Mouse (Mus musculus) brain, adult 2 months (tissue): Measurements from ENCODE around the gene Klhl22.
"Not testable (repeated sequence)": the region's sequence is repeated elsewhere in the genome, so short reads cannot be mapped to it uniquely, and the experiment has no call there.

Experiments used
- DNase-seq: peaks from one replicate; pipeline ENCODE4 v3.0.0; 2011; ENCODE audit warnings: low read depth, low spot score

Klhl22 gene

DNA sequence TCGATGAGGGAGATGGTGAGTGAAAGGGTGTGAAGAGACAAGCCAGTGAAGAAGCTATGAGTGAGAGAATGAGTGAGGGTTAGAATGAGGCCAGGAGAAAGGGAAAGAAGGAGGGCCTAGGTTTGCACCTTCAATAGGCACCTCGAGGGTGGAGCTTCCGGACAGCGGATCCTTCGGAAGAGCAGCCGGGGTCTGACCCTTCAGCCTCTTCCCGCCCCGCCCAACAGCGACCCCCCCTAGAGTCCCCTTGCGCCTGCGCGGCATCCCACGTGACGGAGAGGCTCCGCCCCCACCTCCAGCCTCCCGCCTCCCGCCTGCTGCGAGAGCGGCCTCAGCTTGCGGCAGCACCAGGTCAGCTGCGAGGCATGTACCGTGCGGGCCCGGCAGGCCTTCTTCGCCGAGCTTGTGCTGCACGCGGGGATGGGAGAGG lies at the start of gene Klhl22:
Gene Klhl22 (plus strand): TSS at position 275 of the 430 bp plus-strand sequence.
- peak; percentile 96 for DNase-seq

DNA sequence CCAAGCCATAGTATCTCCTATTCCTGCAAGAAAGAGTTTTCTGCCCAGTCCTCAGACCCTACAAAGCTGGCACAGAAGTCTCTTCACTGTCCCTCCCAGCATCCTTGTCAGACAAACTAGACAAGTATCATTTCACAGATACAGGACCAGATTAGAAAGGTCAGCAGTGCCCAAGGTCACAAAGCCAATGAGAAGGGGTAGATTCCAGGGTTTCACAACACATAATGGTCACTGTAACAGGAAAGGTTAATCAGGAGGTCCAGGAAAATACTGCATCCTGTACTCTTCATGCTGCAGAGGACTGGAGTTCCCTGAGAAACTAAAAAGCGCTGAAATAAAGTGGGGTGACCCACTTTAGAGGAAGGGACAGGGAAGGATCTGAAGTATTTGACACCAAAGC lies 41.6 kb upstream of the Klhl22 start:
- no peak for DNase-seq

DNA sequence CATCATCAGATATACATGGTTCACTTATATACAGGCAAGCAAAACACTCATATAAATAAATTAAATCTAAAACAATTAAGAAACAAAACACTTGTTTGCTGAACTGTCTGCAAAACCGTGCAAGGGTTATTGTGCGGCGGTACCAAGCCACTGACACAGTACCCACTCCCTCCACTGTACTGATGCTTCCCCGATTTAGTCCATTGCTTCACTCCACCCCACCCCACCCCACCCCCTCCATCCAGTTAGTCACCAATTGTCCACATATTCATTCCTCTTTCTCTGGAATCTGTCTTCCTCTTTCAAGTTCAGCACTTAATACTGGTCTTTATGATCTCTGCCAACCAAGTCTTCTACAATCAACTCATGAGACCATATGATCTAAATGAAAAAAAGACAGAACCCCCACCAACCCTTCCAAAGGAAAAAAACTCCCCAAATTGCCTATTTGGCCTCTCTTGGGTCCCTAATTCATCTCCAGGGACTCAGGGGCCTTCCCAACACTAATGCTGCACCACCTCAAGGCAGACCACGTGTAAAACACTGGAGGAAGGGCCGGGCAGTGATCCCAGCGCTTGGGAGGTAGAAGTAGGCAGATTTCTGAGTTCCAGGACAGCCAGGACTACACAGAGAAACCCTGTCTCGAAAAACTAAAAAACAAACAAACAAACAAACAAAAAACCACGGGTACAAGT lies 38.2 kb upstream of the Klhl22 start:
- no peak for DNase-seq

DNA sequence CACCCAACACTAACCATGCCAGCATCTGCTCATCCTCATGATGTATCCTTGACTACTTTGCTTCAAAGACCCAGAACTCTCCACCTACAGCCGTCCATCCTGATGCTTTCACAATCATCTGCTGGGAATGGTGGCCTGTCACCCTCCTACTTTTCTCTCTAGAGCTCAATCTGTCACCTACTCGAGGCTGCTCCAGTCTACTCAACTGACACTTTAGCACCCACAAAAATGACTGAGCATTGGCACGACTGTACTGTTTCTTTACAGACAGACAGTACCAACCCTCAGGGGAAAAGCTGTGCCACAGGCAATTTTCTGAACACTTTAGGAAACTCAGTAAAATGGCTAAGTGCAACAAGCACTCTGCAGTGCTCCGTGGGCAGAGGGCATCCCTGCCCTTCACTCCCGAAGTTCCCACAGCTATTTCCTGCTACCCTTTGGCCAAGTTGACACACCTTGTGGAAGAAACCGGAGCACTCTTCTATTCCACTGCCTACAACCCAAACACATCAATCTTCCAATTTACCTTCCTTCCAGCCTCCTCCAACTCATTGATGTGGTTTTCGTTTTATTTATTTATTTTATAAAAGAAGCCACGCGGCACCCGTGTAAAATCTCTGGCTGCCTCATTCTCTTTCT lies 37.5 kb upstream of the Klhl22 start:
- peak; percentile 65 for DNase-seq

DNA sequence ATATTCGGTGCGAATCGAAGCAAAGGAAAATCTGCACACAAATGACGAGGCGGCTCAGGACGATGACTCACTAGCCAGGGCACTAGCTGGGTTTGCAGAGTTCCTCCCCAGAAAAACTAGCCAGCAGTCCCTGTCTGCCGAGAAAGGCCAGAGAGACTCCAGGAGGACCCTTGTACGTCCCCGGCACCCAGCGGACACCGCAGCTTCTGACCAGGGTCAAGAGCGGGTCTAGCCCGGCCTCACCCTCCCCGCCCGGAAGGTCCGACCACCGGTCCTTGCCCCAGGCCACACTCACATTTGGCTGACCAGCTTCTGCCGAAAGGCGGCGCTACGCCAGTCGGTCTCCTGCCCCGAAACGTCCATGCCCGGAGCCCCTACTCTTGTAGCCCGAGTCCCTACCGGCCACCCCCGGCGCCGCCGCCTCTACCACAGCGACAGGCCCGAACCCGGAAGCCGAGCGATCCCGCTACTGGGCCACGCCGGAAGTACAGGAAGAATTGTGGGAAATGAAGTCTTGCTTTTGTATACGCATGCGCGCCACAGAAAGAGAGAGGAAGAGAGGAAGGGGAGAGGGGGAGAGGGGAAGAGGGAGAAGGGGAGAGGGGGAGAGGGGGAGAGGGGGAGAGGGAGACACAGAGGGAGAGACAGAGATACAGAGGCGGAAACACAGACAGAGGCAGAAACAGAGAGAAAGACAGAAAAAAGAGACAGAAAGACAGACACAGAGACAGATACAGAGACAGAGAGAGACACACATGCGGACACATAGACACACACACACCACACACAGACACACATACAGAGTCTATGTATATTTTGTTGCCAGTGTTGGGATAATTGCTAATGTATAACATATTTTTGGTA lies 36.7 kb upstream of the Klhl22 start:
- peak; percentile 96 for DNase-seq

DNA sequence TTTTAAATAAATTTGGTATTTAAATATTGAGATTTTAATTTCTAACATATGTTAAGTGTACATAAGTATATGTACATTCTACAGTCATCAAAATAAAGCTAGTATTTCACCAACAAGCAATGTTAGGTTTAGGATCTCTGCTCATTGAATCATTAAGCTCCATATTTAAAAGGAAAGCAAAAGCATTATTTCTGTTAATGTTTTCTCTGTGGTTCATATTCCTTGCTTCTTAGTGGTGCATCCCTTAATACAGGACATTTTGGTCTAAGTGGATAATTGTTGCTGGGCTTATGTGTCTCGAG lies 36.1 kb upstream of the Klhl22 start:
- DNase-seq, result no peak

DNA sequence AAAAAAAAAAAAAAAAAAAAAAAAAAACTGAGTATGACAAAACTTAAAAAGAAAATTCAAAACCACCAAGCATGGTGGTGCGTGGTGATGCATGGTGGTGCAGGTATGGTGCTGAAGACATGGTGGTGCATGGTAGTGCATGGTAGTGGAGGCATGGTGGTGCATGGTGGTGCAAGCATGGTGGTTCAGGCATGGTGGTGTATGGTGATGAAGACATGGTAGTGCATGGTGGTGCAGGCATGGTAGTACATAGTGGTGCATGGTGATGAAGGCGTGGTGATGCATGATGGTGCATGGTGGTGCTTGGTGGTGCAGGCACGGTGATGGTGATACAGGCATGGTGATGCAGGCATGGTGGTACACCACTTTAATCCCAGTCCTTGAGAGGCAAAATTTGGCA lies 35.0 kb upstream of the Klhl22 start:
- no peak for DNase-seq

DNA sequence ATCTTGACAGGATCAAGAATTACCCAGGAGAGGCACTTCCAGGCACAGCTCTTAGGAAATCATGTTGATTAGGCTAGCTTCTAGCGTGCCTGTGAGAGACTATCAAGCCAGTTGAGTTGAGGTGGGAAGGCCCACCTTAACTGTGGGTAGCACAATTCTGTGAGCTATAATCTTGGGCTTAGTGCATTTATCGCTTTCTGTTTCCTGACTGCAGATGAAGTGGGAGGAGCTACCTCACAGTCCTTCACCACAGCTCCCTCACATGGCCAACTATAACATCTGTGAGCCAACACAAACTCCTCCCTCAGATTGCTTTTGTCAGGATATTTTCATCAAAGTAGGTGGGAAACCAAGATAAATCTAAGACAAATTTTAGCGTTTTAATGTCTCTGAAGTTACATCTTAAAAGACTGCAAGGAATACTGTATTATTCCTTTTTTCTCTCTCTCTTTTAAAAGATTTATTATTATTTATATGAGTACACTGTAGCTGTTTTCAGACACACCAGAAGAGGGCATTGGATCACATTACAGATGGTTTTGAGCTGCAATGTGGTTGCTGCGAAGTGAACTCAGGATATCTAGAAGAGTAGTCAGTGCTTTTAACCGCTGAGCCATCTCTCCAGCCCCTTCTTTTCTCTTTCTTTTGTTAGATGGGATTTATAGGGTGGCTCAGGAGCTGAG lies 32.1 kb upstream of the Klhl22 start:
- peak; percentile 80 for DNase-seq

DNA sequence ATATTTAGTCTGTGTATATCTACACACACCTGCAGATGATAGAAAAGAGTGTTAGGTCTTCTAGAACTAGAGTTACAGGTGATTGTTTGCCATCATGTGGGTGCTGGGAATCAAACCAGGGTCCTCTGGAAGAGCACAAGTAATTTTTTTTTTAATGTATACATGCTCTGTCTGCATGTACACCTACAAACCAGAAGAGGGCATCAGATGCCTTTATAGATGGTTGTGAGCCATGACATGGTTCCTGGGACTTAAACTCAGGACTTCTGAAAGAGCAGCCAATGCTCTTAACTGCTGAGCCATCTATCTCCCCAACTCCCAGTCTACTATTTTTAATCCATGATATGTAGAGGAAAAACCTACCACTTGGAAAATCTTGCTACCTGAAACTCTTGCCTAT lies 29.4 kb upstream of the Klhl22 start:
- DNase-seq, result no peak

DNA sequence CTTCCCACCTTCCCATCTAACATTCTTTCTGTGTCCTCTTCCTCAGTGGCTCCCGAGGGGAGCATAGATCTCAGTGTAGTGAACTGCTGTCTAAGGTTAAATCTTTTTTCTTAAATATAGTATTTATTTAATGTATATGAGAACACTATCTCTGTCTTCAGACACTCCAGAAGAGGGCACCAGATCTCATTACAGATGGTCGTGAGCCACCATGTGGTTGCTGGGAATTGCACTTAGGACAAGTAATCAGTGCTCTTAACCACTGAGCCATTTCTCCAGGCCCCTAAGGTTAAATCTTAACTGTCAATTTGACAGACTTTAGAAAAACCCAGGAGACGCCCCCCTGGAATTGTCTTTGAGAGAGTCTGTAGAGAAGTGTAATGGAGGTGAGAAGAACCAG lies 27.4 kb upstream of the Klhl22 start:
- no peak for DNase-seq

DNA sequence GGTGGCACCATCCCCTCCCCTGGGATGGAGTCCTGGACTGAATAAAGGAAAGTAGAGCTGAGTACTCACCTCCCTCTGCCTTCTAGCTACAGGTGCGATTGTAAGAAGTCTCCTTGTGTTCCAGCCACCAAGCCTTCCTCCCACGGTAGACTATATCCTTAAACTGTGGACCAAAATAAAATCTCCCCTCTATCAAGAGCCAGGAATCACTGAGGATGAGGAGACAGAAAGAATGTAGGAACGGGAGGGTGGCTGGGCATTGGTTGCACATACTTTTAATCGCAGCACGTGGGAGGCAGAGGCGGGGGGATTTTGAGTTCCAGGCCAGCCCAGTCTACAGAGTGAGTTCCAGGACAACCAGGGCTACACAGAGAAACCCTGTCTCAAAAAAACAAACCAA lies 27.0 kb upstream of the Klhl22 start:
- no peak for DNase-seq

DNA sequence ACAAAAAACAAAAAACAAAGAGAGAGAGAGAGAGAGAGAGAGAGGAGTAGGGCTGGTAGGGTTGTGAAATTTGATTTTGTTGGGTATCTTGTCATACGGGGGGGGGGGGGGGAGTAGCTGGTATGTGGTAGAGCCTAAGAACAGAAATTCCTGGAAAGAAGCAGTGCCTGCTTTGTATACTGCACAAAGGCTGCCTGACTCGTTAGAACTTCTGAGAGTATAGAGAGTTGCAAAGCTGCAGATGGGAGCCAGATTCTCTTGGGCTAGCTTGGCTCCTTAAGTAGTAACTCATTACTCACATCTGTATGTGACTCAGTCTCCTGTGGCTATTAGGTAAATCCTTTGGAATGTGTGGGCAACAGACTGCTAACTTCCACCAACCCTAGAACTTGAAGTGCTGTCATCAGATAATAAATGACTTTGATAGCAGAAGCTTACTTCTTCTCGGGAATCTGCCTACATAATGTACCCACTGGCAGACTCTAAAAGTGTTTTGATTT lies 26.5 kb upstream of the Klhl22 start, which contains the start of gene Med15:
Gene Med15 (minus strand): TSS at position 51 of the 500 bp plus-strand sequence.
- no peak for DNase-seq

DNA sequence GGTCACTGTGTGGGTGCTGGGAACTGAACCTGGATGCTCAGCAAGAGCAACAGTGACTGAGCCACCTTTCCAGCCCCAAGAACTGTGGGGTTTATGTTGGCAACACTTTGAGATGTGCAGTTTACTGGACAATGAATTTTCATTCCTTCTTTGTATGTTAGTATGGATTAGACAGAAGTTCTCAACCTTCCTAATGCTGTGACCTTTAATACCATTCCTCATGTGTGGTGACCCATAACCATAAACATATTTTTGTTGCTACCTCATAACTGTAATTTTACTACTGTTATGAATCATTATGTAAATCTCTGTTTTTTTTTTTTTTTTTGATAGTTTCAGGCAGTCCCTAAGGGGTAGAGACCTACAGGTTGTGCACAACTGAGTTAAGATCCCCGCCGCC lies 25.8 kb upstream of the Klhl22 start:
- no peak for DNase-seq

DNA sequence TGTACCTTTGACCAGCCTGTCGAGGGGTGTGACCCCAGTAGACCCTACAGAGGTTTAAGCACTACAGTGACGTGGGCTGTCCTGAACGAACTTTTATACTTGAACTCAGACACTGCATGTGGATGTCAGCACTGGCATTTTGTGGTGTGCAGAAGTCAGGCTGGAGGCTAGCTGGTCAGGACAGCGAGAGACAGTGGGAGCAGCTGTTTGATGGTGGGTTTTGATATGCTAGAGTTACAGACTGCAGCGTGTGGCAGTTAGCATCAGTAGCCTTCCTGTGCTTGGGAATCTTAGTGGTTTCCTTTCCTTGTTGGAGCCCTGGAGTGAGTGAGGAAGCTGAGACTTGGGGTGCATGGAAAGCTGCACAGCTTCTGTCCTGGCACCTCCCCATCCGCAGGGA lies 24.5 kb upstream of the Klhl22 start:
- not testable (repeated sequence) for DNase-seq

DNA sequence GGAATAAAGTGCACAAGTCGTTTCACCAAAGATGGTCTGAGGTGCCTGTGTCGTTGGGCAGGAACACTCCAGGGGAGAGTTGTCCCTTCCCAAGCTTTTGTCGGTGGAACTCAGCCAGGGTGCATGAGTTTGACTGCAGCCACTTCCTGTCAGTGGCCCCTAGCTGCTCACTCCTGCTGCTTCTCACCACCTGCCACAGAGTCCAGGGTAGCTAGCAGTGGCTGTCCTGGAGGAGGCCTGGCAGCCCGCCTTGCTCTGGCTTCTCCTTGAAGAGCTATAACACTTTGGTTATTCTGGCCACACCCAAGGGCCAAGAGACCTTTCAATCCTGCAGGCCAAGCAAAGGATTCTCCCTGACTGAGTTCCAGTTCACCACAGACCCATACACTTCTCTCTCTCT lies 23.3 kb upstream of the Klhl22 start:
- no peak for DNase-seq

DNA sequence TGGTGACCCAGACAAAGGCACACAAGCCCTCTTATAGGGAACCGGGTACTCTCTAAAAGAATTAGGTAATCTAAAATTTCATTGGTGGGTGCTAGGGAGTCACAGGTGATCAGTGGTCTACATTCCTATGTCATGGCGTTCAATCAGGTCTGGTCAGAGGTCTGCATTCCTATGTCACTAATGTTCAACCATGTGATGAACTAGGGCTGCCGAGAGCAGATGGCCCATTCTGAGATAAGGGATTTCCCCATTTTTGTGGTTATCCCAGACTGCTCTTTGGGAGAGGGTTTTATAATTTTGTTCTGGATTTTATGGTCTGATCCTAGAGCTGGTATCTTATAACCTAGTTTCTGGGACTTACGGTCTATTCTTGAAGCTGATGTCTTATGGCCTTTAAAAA lies 19.3 kb upstream of the Klhl22 start:
- DNase-seq, result no peak

DNA sequence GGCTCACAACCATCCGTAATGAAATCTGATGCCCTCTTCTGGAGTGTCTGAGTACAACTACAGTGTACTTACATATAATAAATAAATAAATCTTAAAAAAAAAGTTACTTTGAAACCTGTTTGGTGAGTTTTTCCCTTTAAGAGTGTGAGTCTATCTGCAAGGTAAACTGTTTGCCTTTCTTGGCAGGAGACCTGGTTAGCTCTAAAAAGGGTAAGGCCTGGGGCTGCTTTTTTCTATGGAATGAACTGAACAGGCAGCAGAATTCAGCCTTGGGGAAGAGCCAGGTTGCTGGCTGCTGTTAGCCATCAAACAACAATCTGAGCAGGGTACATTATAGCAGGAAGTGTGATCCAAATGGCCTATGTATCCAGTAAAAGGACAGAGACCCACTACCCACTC lies 16.6 kb upstream of the Klhl22 start:
- DNase-seq, result no peak

DNA sequence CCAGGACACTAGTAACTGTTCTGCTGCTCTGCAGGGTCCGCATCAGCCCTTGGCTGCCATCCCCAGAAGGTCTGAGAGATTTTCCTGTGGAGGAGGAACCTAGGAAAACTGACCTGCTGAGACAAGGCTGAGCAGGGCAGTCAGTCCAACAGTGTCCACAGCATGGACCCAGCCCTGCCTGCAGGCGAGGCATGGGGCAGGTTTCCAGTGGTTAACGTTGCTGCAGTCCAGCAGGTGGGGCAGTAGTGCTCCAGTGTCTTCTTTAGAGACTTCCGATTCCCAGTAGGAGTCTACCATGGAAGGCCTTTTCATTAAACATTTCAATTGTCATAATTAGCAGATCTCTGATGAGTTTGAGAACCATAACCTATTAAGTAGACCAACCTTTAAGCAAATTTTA lies 16.1 kb upstream of the Klhl22 start:
- DNase-seq, result no peak

DNA sequence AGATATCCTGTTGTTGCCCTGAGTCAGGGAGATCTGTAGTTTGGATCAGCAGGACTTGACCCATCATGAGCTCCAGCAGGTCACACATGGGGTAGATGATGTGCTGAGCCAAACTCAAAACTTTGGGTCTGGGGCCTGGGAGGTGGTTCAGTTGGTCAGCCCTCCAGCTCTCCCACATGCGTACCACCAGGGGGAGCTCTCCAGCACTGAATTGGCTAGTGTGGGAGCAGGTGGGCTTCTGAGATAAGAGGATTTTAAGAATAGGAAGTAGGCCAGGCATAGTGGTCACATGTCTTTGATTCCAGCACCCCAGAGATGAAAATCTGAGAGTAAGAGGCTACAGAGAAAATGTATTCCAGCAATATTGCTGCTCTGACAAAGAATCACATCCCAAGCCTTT lies 14.9 kb upstream of the Klhl22 start:
- peak; percentile 57 for DNase-seq

DNA sequence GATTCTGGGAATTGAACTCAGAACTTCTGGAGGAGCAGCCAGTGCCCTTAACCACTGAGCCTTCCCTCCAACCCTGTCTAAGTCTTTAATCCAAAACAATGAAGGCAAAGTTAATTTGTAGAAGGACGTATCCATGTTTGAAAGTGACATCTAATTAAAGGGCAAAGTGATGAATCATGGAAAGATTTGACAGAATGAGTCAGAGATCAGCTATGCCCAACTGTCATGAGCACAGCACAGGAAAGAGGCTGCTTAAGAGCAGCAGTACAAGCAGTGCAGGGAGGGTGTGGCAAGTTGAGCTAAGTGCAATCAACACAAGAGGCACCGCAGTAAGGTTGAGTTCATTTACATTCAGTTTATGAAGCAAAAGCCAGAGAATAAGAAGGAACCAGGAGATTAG lies 14.4 kb upstream of the Klhl22 start:
- DNase-seq, result no peak

DNA sequence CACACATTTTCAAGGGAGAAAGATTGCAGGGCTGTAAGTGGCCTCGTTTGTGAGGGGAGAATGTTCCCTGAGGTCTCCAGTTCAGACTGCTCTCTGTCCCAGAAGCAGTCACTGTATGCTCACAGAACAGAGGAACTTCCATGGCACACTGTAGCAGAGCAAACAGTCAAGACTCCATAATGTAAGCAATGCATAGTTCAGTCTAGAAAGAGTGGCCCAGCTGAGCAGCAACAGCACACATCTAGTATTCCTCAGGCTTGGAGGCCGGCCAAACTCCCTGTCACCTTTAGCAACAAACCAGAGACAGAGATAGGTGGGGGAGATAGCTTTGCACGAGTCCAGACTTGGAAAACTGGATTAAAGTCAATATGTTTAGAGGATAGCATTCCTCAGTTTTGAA lies 6.4 kb upstream of the Klhl22 start:
- DNase-seq, result no peak

DNA sequence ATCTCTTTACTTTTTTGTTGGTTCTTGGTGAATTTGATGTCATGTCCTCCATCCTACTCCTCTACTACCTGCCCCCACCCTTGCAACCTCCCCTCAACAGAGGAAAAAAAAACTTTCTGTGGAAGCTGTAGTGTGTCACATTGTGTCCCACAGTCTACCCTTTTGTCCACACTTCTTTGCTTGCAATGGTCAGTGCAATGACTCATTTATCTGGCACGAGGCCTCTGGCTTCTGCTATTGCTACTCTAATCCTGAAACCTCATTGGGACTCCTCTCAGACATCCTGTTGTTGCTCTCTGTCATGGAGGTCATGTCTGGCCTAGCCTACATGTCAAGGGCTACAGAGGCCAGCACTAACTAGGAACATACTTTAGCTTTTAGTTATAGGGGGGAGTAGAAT lies 5.7 kb upstream of the Klhl22 start:
- DNase-seq, result no peak
